In genomic region chr3:87854795-87855568, GRCm38 (mm10) we compare ENCODE assay signal across 12 mouse cellular contexts. TPM values are rescaled to one million over a fixed set of nuclear protein-coding genes. Genes with fewer than 3 reads are reported as not detected.
DNase-seq lines count a peak whose midpoint lies in the region; ATAC-seq lines count a peak whose summit lies in the region.
"Had no signal": no experiment of that assay in that cellular context is flagged by ENCODE, and none has a peak within 500 bp of the region (broad histone marks: within the 10 kb centered on the region; RNA-seq: fewer than 3 reads in every experiment).

No protein-coding gene starts in this region.

- no peak for DNase-seq in hindbrain, embryonic 14.5 days (ENCODE audit: low spot score)
- peak; percentile 34 for DNase-seq in MN1 (ENCODE audit: low spot score)
- peak; percentile 41 to 42 for DNase-seq in adrenal gland, postnatal 36 days
- peak; percentile 48 to 76 for DNase-seq in kidney, postnatal 36 days
- no peak for DNase-seq in cerebellum, postnatal 4 days (ENCODE audit: low spot score in 2 of 2)
- DNase-seq: cerebellum, adult 8-10 months had no signal

- no peak overlapping the region for H3K9ac ChIP-seq in hindbrain, embryonic 14.5 days
- H3K9ac ChIP-seq in hindbrain, embryonic 16.5 days (ENCODE audit: low read depth, low read length), result no peak overlapping the region
- H3K9ac ChIP-seq: forebrain, embryonic 13.5 days had no signal

- no peak overlapping the region for H3K4me3 ChIP-seq in hindbrain, embryonic 14.5 days (replicated peaks; ENCODE audit: low read length)
- no peak overlapping the region for H3K4me3 ChIP-seq in hindbrain, embryonic 16.5 days (ENCODE audit: low read length)
- H3K4me3 ChIP-seq: forebrain, embryonic 13.5 days; megakaryocyte, embryonic 14.5 days had no signal

- H3K36me3 ChIP-seq in hindbrain, embryonic 14.5 days (replicated peaks; ENCODE audit: control insufficient read depth, insufficient read depth), result peaks cover 31% of the 10 kb centered on the region
- peaks cover 15% of the 10 kb centered on the region for H3K36me3 ChIP-seq in hindbrain, embryonic 16.5 days (ENCODE audit: control insufficient read depth, insufficient read depth, low read length)

- peaks cover 6% of the 10 kb centered on the region; the same call in 1 of the 2 replicates for H3K4me1 ChIP-seq in hindbrain, embryonic 14.5 days (replicated peaks; ENCODE audit: control insufficient read depth, insufficient read depth, low read length)
- peaks cover 2% of the 10 kb centered on the region; the same call in 1 of the 2 replicates for H3K4me1 ChIP-seq in hindbrain, embryonic 16.5 days (ENCODE audit: control insufficient read depth, insufficient read depth, low read depth, low read length)

- H3K27ac ChIP-seq in hindbrain, embryonic 14.5 days, result no peak overlapping the region
- H3K27ac ChIP-seq in hindbrain, embryonic 16.5 days (ENCODE audit: low read depth, low read length), result no peak overlapping the region
- H3K27ac ChIP-seq: forebrain, embryonic 13.5 days had no signal

- H3K9me3 ChIP-seq in hindbrain, embryonic 14.5 days (ENCODE audit: control insufficient read depth, low read length), result no peaks in the 10 kb centered on the region
- H3K9me3 ChIP-seq in hindbrain, embryonic 16.5 days (ENCODE audit: control insufficient read depth, low read length), result no peaks in the 10 kb centered on the region
- H3K9me3 ChIP-seq: forebrain, embryonic 13.5 days; G1E had no signal

- ATAC-seq in hindbrain, embryonic 14.5 days (ENCODE audit: low FRiP score), result peak; percentile 17; the same call in 1 of the 2 replicates
- ATAC-seq in hindbrain, embryonic 16.5 days, result no peak
- ATAC-seq in erythroid progenitor cell, adult 5-6 weeks (replicated peaks; ENCODE audit: low FRiP score, poor library complexity, severe bottlenecking), result no peak
- ATAC-seq: forebrain, embryonic 13.5 days had no signal

- no peak overlapping the region for H3K4me2 ChIP-seq in hindbrain, embryonic 14.5 days (replicated peaks)
- no peak overlapping the region for H3K4me2 ChIP-seq in hindbrain, embryonic 16.5 days (ENCODE audit: low read length)
- H3K4me2 ChIP-seq: forebrain, embryonic 13.5 days had no signal

- no peaks in the 10 kb centered on the region for H3K27me3 ChIP-seq in hindbrain, embryonic 14.5 days (ENCODE audit: control insufficient read depth, insufficient read depth, low read length)
- no peaks in the 10 kb centered on the region for H3K27me3 ChIP-seq in hindbrain, embryonic 16.5 days (replicated peaks; ENCODE audit: control insufficient read depth, insufficient read depth, low read length)
- H3K27me3 ChIP-seq: forebrain, embryonic 13.5 days had no signal

- WGBS in hindbrain, embryonic 14.5 days, result 70% methylated on average over 7 of the region's 7 CpGs
- 57% methylated on average over 7 of the region's 7 CpGs for WGBS in hindbrain, embryonic 16.5 days

RNA-seq across cellular contexts. Expression of gene Sh2d2a, which starts 8.4 kb away (rescaled TPM):
- not detected in 2 replicates for polyA plus RNA-seq in hindbrain, embryonic 14.5 days (2014; fragmentation: Nextera tagmentation; extraction: Ambion mirVana)
- not detected in 2 replicates for polyA plus RNA-seq in hindbrain, embryonic 16.5 days (2015; fragmentation: Nextera tagmentation; extraction: Ambion mirVana)
- total RNA-seq in adrenal gland, postnatal 36 days (2021), result under 1 TPM in 1 of 2 experiments, not detected in 1; 0.36 TPM
- 1.3 and 1.4 TPM in 2 replicates for total RNA-seq in erythroid progenitor cell, adult 5-6 weeks (2015; ENCODE audit: low replicate concordance)
- 0.51 and 0.83 TPM in 2 replicates for total RNA-seq in erythroid progenitor cell, adult 5-6 weeks (2017; ENCODE audit: low replicate concordance)
- total RNA-seq: layer of hippocampus, adult 18-20 months had no signal
- polyA plus RNA-seq: forebrain, embryonic 13.5 days; G1E had no signal

RNA-seq across cellular contexts. Expression of gene Prcc, which starts 30.4 kb away (rescaled TPM):
- polyA plus RNA-seq in hindbrain, embryonic 14.5 days (2014; fragmentation: Nextera tagmentation; extraction: Ambion mirVana), result 15.5 and 17.2 TPM in 2 replicates
- 13.9 and 15.9 TPM in 2 replicates for polyA plus RNA-seq in hindbrain, embryonic 16.5 days (2015; fragmentation: Nextera tagmentation; extraction: Ambion mirVana)
- 10 to 100 TPM; 49.2 to 57.4 TPM for total RNA-seq in adrenal gland, postnatal 36 days (2021)
- 12.6 and 17.7 TPM in 2 replicates for total RNA-seq in erythroid progenitor cell, adult 5-6 weeks (2015; ENCODE audit: low replicate concordance)
- 12.0 and 13.2 TPM in 2 replicates for total RNA-seq in erythroid progenitor cell, adult 5-6 weeks (2017; ENCODE audit: low replicate concordance)

RNA-seq across cellular contexts. Expression of gene Pear1, which starts 30.9 kb away (rescaled TPM):
- 9.9 and 10.2 TPM in 2 replicates for polyA plus RNA-seq in hindbrain, embryonic 14.5 days (2014; fragmentation: Nextera tagmentation; extraction: Ambion mirVana)
- 8.4 and 10.6 TPM in 2 replicates for polyA plus RNA-seq in hindbrain, embryonic 16.5 days (2015; fragmentation: Nextera tagmentation; extraction: Ambion mirVana)
- total RNA-seq in adrenal gland, postnatal 36 days (2021), result 10 to 100 TPM; 20.3 to 30.7 TPM
- 1.3 TPM in 1 of 2 replicates, not detected in the other for total RNA-seq in erythroid progenitor cell, adult 5-6 weeks (2015; ENCODE audit: low replicate concordance)
- 0.98 and 1.0 TPM in 2 replicates for total RNA-seq in erythroid progenitor cell, adult 5-6 weeks (2017; ENCODE audit: low replicate concordance)
- polyA plus RNA-seq: G1E had no signal

RNA-seq across cellular contexts. Expression of gene Hdgf, which starts 51.1 kb away (rescaled TPM):
- polyA plus RNA-seq in hindbrain, embryonic 14.5 days (2014; fragmentation: Nextera tagmentation; extraction: Ambion mirVana), result 163 and 179 TPM in 2 replicates
- polyA plus RNA-seq in hindbrain, embryonic 16.5 days (2015; fragmentation: Nextera tagmentation; extraction: Ambion mirVana), result 79.7 and 110 TPM in 2 replicates
- 100 to 1,000 TPM; 187 TPM for total RNA-seq in adrenal gland, postnatal 36 days (2021)
- 255 and 262 TPM in 2 replicates for total RNA-seq in erythroid progenitor cell, adult 5-6 weeks (2015; ENCODE audit: low replicate concordance)
- total RNA-seq in erythroid progenitor cell, adult 5-6 weeks (2017; ENCODE audit: low replicate concordance), result 349 and 393 TPM in 2 replicates

RNA-seq across cellular contexts. Expression of gene Insrr, which starts 58.2 kb away (rescaled TPM):
- polyA plus RNA-seq in hindbrain, embryonic 14.5 days (2014; fragmentation: Nextera tagmentation; extraction: Ambion mirVana), result 0.52 and 1.3 TPM in 2 replicates
- 0.49 and 0.85 TPM in 2 replicates for polyA plus RNA-seq in hindbrain, embryonic 16.5 days (2015; fragmentation: Nextera tagmentation; extraction: Ambion mirVana)
- under 1 TPM; 0.56 to 0.86 TPM for total RNA-seq in adrenal gland, postnatal 36 days (2021)
- total RNA-seq in erythroid progenitor cell, adult 5-6 weeks (2015; ENCODE audit: low replicate concordance), result not detected in 2 replicates
- not detected in 2 replicates for total RNA-seq in erythroid progenitor cell, adult 5-6 weeks (2017; ENCODE audit: low replicate concordance)
- polyA plus RNA-seq: G1E had no signal

Comparison
In these comparisons a context has a peak if more than half of its experiments do, and no peak if none do; other contexts are left out.
1. DNase-seq: peak in MN1 (single experiment), adrenal gland, postnatal 36 days (2 of 2) and kidney, postnatal 36 days (2 of 2); none in hindbrain, embryonic 14.5 days (single experiment) and cerebellum, postnatal 4 days (0 of 2).
2. RNA of gene Pear1, which starts 30.9 kb away (total RNA-seq): 20.3 to 30.7 TPM in adrenal gland, postnatal 36 days; 0.98 to 1.3 TPM in erythroid progenitor cell, adult 5-6 weeks; every median in the first group is over 4 times any median in the second.